Mouse (Mus musculus) lung, adult 2 months (tissue): ENCODE data around the gene Khk. TPM values are rescaled to one million over a fixed set of nuclear protein-coding genes. Genes with fewer than 3 reads are reported as not detected.

Experiments used
- DNase-seq: peaks from one replicate; pipeline ENCODE4 v3.0.0; 2022
- H3K4me1 ChIP-seq: fragments of 200-500 bp; 2 replicates; pipeline ENCODE4 v1.6.1; 2011; ENCODE audit warnings: low read length; ENCODE audit not compliant: control insufficient read depth, insufficient read depth
- H3K4me3 ChIP-seq: fragments of 200-500 bp; replicated peaks from 2 replicates; pipeline ENCODE3; 2011; ENCODE audit warnings: low read depth, mild to moderate bottlenecking, control low read depth, low read length; ENCODE audit errors: extremely low read depth
- CTCF ChIP-seq: fragments of 200-500 bp; IDR thresholded peaks from 2 replicates; pipeline ENCODE4 v1.5.1; 2011; ENCODE audit warnings: mild to moderate bottlenecking, low read length, control low read depth; ENCODE audit not compliant: insufficient read depth
- POLR2A ChIP-seq: fragments of 200-500 bp; IDR thresholded peaks from 2 replicates; pipeline ENCODE4 v1.6.1; 2011; ENCODE audit warnings: low read depth, mild to moderate bottlenecking, control low read depth, low read length, borderline replicate concordance; ENCODE audit errors: extremely low read depth
- WGBS: fragments of 180-500 bp; shearing (Covaris S2); methylation state at CpG from one replicate; pipeline ENCODE4 v1.1.7; 2018; 5-methylcytosine and 5-hydroxymethylcytosine counted together
- polyA plus RNA-seq: library from polyadenylated mRNA; depleted of rRNA; stranded (reverse); fragments of >200 nt; gene quantifications from 2 replicates; pipeline ENCODE4 v1.2.3, GENCODE M21; 2012

The Khk gene
- polyA plus RNA-seq, 1 experiment, result 46.6 TPM

DNA sequence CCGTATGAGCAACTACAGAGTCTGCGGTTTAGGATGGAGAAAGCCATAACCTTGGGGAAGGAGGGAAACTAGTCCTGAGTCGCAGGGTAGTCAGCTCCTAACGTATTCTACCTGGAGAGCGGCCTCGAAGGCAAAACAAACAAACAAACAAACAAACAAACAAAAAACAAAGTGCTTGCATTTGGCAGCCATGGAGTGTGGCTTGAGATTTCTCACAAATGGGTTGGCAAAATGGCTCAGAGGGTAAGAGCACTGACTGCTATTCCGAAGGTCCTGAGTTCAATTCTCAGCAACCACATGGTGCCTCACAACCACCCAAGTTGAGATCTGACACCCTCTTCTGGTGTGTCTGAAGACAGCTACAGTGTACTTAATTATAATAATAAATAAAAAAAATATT lies 11.4 kb upstream of the Khk start:
- Histone ChIP-seq H3K4me1 (peaks cover 26% of the 10 kb centered on the region), H3K4me3 (no peak overlapping the region)
- 83% methylated on average over 7 of the region's 7 CpGs for WGBS
- DNase-seq, result no peak
- TF ChIP-seq CTCF (no peak), POLR2A (no peak)

DNA sequence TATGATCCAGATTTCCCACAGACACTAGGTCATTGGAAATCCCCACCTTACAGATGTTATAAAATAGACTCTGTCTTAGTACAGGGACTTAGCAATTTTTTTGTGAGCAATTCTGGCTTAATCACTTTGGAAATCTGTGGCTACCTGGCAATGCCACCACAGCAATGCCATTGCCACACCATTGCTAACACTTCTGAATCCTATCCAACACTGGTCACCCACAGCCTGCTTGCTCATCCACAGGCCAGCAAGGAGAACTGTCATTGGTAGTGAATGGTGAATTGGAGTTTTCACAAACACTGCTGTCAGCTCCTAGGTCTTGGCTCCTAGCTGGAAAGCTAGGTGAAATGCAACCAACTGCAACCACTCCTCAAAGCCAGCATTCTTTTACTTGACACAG lies 10.8 kb upstream of the Khk start:
- Histone ChIP-seq H3K4me3 (no peak overlapping the region), H3K4me1 (peaks cover 30% of the 10 kb centered on the region)
- no peak for TF ChIP-seq POLR2A
- TF ChIP-seq CTCF, result no peak
- no peak for DNase-seq

DNA sequence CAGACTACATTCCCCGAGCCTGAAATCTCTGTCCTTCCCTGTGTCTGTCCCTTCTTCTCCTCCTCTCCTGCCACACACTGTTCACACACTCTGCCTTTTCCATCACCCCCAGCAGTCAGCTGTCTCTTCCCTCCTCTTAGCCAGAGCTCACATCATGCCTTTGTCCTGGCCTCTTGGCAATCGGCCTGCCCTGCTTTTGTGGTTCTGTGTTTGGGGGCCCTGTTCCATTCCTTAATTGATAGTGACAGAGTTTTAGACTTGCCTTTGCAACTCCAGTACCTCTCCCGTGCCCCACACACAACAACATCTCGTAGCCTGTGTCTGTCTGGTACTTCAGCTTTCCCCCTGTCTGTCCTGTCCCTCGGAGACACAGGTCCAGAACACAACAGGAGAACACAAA lies 9.1 kb upstream of the Khk start:
- WGBS, result 59% methylated on average over 5 of the region's 5 CpGs
- TF ChIP-seq CTCF, result no peak
- TF ChIP-seq POLR2A, result no peak
- no peak for DNase-seq
- H3K4me3 ChIP-seq, result no peak overlapping the region
- H3K4me1 ChIP-seq, result peaks cover 39% of the 10 kb centered on the region

DNA sequence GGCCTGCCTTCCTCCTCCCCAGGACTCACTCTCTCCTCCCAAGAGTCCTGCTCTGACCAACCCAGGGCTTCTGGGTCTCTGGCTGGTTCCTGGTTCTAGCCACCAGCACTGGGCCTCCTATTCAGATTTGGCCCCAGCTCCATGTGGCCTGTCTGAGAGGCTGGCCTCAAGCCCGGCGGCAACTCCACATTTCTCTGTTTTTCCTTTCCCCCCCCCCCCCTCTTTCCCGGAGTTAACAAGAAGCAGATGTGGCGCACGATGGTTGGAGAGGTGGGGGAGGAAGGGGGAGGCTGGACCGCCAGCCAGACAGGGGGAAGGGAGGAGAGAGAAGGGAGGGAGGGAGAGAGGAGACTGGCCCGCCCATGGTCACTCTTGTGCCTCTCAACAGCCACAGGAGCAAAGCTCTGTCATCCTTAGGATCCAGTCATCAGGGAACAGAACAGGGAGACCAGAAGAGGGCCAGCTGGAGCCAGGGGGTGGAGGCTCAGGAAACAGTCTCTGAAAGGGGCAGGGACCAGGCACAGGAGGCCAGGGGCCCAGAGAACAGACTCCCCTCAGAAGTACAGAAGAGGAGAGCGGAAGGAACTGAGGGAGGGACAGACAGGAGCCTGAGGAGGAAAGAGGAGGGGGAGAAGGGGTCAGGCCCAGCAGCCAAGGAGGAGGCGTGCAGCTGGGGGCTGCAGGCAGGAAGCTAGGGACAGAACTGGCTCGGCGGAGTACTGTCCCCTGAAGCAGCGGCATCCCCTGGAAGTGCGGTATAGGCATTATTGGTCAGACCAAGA lies 8.0 kb upstream of the Khk start, which contains the start of gene Emilin1:
Emilin1 (plus strand) TSS at position 343 of the 782 bp plus-strand sequence.
- peak; percentile 41 for DNase-seq
- H3K4me1 ChIP-seq, result peaks cover 36% of the 10 kb centered on the region
- H3K4me3 ChIP-seq, result peak within 1 kb of the TSS; percentile 64
- TF ChIP-seq POLR2A (peak; percentile 51; the same call in 1 of the 2 replicates), CTCF (no peak)
- WGBS, result 21% methylated on average over 13 of the region's 13 CpGs

DNA sequence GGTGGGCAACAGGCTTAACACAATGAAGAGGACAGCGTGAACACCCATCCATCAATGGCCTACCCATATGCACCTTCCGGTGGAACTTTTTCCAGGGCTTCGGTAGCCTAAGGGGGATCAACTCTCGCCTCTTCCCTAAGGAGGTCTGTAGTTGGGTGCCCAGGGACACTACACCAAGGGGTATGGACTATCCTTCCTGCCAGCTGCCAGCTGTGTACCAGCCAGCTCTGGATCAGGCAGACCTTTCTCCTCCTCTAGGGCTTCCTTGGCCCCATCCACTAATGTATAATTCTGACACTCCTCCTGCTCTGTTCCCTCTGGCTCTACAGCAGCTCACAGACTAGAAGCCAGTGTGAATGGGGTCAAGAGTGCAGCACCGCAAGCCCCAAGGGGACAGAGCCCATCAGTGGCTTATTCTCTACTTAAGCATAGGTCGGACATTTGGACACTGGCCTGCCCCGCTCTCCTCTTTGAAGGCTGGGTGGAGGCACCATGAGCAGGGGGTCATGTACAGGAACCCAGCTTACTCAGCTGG lies 7.1 kb upstream of the Khk start:
- 32% methylated on average over 7 of the region's 7 CpGs for WGBS
- no peak for TF ChIP-seq POLR2A
- no peak for TF ChIP-seq CTCF
- peak overlapping the region; percentile 64 for H3K4me3 ChIP-seq
- DNase-seq, result no peak
- peaks cover 35% of the 10 kb centered on the region for H3K4me1 ChIP-seq

DNA sequence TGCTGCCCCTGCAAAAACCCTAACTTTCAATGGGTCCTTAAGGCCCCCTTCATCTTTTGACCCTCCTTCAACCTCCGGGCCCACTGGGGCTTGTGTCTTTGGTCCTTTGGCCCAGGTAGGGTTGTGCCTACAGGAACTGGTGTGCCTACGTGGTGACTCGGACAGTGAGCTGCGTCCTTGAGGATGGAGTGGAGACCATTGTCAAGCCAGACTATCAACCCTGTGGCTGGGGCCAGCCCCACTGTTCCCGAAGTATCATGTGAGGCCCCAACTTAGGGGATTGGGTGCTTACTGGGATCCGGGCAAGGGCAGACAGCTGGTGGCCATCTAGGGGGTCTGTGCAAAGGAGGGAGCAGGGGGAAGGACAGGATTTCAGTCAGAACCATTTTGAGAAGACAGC lies 6.4 kb upstream of the Khk start:
- TF ChIP-seq CTCF (no peak), POLR2A (no peak)
- DNase-seq, result no peak
- Histone ChIP-seq H3K4me3 (peak overlapping the region; percentile 3), H3K4me1 (peaks cover 35% of the 10 kb centered on the region)
- 37% methylated on average over 6 of the region's 6 CpGs for WGBS

DNA sequence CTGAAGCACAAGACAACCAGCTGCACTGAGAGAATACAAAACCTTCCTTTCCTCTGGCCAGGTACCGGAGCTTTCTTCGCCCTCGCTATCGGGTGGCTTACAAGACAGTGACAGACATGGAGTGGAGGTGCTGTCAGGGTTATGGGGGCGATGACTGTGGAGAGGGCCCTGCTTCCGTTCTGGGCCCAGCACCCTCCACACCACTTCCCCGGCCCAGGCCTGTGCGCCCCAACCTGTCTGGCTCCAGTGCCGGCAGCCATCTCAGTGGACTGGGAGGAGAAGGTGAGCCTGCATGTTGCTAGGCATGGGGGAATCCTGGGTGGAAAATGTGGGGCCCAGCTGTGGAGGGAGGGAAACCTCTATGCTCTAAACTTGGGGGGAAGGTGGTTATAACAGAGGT lies 5.8 kb upstream of the Khk start:
- TF ChIP-seq CTCF, result no peak
- TF ChIP-seq POLR2A, result no peak
- Histone ChIP-seq H3K4me3 (peak overlapping the region; percentile 1), H3K4me1 (peaks cover 35% of the 10 kb centered on the region)
- DNase-seq, result no peak
- 26% methylated on average over 9 of the region's 9 CpGs for WGBS

DNA sequence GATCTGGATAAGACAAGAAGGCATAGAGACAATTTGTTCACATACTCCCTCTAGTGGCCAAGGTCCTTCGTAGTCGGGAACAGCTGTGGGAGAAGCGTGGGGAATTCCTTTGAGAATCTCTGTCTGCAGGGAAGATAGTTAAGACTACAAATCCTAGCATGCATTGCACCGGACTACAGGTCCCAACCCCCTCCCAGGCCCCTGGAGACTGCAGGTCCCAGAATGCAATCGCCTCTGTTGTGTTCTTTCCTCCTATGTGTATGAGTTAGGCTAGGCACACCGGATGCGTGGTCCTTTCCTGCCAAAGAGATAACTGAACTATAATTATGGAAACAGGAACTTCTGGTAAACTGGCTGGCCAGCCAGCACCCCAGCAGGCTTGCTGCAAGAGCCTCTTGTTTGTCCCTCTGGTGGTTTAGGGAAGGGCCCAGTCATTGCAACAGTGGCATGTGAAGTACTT lies 5.2 kb upstream of the Khk start:
- peak; percentile 74 for DNase-seq
- WGBS, result 3% methylated on average over 7 of the region's 7 CpGs
- TF ChIP-seq CTCF (peak; percentile 63), POLR2A (peak; percentile 47; the same call in 1 of the 2 replicates)
- Histone ChIP-seq H3K4me1 (peaks cover 35% of the 10 kb centered on the region), H3K4me3 (no peak overlapping the region)

DNA sequence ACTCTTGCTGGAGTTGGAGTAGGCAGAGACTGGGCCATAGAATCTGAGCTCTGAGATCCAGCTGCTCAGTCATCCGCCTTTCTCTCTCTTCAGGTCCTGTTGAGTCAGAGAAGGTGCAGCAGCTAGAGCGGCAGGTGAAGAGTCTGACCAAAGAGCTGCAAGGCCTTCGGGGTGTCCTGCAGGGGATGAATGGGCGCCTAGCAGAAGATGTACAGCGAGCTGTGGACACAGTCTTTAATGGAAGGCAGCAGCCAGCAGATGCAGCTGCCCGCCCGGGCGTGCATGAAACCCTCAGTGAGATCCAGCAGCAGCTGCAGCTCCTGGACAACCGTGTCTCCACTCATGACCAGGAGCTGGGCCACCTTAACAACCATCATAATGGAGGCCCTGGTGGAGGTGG lies 4.4 kb upstream of the Khk start:
- 96% methylated on average over 9 of the region's 9 CpGs for WGBS
- peaks cover 36% of the 10 kb centered on the region for H3K4me1 ChIP-seq
- no peak overlapping the region for H3K4me3 ChIP-seq
- no peak for DNase-seq
- TF ChIP-seq CTCF (no peak), POLR2A (no peak)

DNA sequence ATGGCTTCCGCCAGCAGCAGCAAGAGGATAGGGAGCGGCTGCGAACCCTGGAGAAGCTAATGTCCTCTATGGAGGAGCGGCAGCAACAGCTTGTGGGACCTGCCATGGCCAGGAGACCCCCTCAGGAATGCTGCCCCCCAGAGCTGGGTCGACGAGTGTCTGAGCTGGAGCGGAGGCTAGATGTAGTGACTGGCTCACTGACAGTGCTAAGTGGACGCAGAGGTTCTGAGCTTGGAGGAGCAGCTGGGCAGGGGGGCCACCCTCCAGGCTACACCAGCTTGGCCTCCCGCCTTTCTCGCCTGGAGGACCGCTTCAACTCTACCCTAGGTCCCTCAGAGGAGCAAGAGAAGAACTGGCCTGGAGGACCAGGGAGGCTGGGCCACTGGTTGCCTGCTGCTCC lies 3.9 kb upstream of the Khk start:
- 90% methylated on average over 11 of the region's 11 CpGs for WGBS
- DNase-seq, result no peak
- TF ChIP-seq CTCF (no peak), POLR2A (no peak)
- peaks cover 33% of the 10 kb centered on the region for H3K4me1 ChIP-seq
- H3K4me3 ChIP-seq, result no peak overlapping the region
